Mouse (Mus musculus): Measurements from ENCODE around the gene Sox5. TPM values are rescaled to one million over a fixed set of nuclear protein-coding genes. Genes with fewer than 3 reads are reported as not detected.

The Sox5 gene
- polyA plus RNA-seq, 1 experiment from 2014 or later: 3.3 TPM

DNA sequence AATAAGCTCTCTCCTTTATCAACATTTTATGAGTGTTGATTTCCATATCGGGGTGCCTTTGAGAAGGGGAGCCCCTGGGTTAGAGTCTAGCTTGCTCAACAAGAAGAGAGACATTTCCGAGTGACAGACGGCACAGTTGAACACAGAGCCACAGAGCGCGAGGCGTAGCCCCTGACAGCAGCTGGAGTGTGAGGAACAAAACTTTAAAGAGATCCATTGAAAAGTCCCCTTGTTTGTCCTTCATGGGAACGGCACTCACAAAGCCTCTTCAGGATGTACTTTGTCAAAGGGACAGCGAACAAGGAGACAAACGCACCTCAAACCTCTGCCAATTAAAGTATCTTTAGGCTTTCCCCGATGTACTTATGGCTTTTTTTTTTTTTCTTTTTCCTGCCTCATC, 674.9 kb downstream of the Sox5 start:
- Histone ChIP-seq H3K36me3 (ENCODE audit: control insufficient read depth, insufficient read depth) (no peaks in the 10 kb centered on the region), H3K27me3 (replicated peaks; ENCODE audit: control insufficient read depth, insufficient read depth, low read length) (no peaks in the 10 kb centered on the region), H3K4me1 (replicated peaks; ENCODE audit: control insufficient read depth, insufficient read depth, low read length) (no peaks in the 10 kb centered on the region), H3K27ac (ENCODE audit: low read depth, low read length) (no peak overlapping the region), H3K4me2 (replicated peaks; ENCODE audit: low read depth) (no peak overlapping the region), H3K9ac (ENCODE audit: low read depth, low read length) (no peak overlapping the region), H3K9me3 (ENCODE audit: control insufficient read depth) (no peaks in the 10 kb centered on the region), H3K4me3 (ENCODE audit: low read depth, low read length) (no peak overlapping the region)
- WGBS: 84% methylated on average over 10 of the region's 10 CpGs
- no peak for ATAC-seq
- no peak for TF ChIP-seq CTCF (IDR thresholded peaks at IDR 0.05; ENCODE audit: low read depth)

DNA sequence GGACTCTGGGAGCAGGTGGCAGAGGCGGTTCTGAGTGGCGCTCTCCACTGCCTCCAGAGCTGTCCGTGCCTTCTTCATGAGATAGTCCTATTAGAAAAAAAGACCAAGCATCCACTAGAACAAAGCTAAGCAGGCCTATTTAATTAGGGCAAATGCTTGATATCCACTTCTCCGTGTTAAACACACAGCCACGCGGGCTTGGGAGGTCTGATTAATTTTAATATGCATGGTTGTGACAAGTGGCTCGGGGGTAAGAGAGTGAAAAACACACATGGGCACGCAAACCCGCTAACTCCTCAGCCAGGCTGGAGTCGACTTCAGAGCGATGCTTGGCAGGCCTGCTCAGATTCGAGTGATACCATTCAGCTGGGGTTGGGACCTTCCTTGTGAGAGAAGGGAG, 676.1 kb downstream of the Sox5 start:
- H3K4me3 ChIP-seq (ENCODE audit: low read depth, low read length): no peak overlapping the region
- no peak for TF ChIP-seq CTCF (IDR thresholded peaks at IDR 0.05; ENCODE audit: low read depth)
- H3K27ac ChIP-seq (ENCODE audit: low read depth, low read length): no peak overlapping the region
- H3K9ac ChIP-seq (ENCODE audit: low read depth, low read length): no peak overlapping the region
- H3K36me3 ChIP-seq (ENCODE audit: control insufficient read depth, insufficient read depth): no peaks in the 10 kb centered on the region
- no peaks in the 10 kb centered on the region for H3K9me3 ChIP-seq (ENCODE audit: control insufficient read depth)
- H3K4me2 ChIP-seq (replicated peaks; ENCODE audit: low read depth): no peak overlapping the region
- no peaks in the 10 kb centered on the region for H3K27me3 ChIP-seq (replicated peaks; ENCODE audit: control insufficient read depth, insufficient read depth, low read length)
- 85% methylated on average over 12 of the region's 12 CpGs for WGBS
- H3K4me1 ChIP-seq (replicated peaks; ENCODE audit: control insufficient read depth, insufficient read depth, low read length): no peaks in the 10 kb centered on the region
- ATAC-seq: no peak

DNA sequence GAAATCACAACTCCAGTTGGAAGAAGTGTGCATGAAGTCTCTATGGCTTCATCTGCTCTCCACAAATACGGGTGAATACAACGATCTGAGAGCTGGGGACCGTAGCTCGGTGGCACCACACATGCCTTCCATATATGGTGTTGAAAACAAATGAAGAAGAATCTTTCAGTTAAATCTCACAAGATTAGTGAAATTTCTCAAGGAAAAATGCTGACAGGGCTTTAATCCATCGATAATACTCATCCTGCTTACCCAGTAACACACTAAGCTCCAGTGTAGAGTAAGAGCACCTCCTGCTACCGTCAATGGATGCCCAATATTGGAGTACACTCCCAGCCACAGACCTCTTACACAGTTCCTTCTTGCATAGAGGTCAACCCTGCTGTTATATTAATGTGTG, 678.2 kb downstream of the Sox5 start:
- Histone ChIP-seq H3K9me3 (ENCODE audit: control insufficient read depth) (no peaks in the 10 kb centered on the region), H3K27me3 (replicated peaks; ENCODE audit: control insufficient read depth, insufficient read depth, low read length) (no peaks in the 10 kb centered on the region), H3K27ac (ENCODE audit: low read depth, low read length) (no peak overlapping the region), H3K4me2 (replicated peaks; ENCODE audit: low read depth) (no peak overlapping the region), H3K36me3 (ENCODE audit: control insufficient read depth, insufficient read depth) (no peaks in the 10 kb centered on the region), H3K4me1 (replicated peaks; ENCODE audit: control insufficient read depth, insufficient read depth, low read length) (no peaks in the 10 kb centered on the region), H3K9ac (ENCODE audit: low read depth, low read length) (no peak overlapping the region), H3K4me3 (ENCODE audit: low read depth, low read length) (no peak overlapping the region)
- no peak for ATAC-seq
- WGBS: 91% methylated on average over 6 of the region's 6 CpGs
- no peak for TF ChIP-seq CTCF (IDR thresholded peaks at IDR 0.05; ENCODE audit: low read depth)

DNA sequence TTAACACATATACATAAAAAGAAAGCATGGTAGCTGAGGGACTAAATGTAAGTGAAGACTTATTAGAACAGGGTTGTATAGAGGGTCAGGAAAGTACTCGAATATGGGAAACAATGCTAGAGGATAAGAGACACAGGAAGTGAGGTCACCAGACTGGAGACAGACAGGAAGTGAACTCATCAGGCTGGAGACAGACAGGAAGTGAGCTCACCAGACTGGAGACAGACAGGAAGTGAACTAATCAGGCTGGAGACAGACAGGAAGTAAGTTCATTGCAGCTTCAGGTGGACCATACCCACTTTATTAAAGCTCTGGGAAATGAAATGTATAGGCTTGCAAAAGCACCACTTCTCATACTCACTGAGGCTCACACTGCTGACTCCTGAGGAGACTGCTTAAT, 680.9 kb downstream of the Sox5 start:
- Histone ChIP-seq H3K9me3 (ENCODE audit: control insufficient read depth) (no peaks in the 10 kb centered on the region), H3K4me2 (replicated peaks; ENCODE audit: low read depth) (no peak overlapping the region), H3K36me3 (ENCODE audit: control insufficient read depth, insufficient read depth) (no peaks in the 10 kb centered on the region), H3K9ac (ENCODE audit: low read depth, low read length) (no peak overlapping the region), H3K4me3 (ENCODE audit: low read depth, low read length) (no peak overlapping the region), H3K27me3 (replicated peaks; ENCODE audit: control insufficient read depth, insufficient read depth, low read length) (no peaks in the 10 kb centered on the region), H3K4me1 (replicated peaks; ENCODE audit: control insufficient read depth, insufficient read depth, low read length) (no peaks in the 10 kb centered on the region), H3K27ac (ENCODE audit: low read depth, low read length) (no peak overlapping the region)
- TF ChIP-seq CTCF (IDR thresholded peaks at IDR 0.05; ENCODE audit: low read depth): no peak
- no peak for ATAC-seq
- 68% methylated on average over 1 of the region's 1 CpGs for WGBS

- Histone ChIP-seq H3K4me2 (replicated peaks; ENCODE audit: low read depth) (no peak overlapping the region), H3K9ac (ENCODE audit: low read depth, low read length) (no peak overlapping the region), H3K4me3 (ENCODE audit: low read depth, low read length) (no peak overlapping the region), H3K27me3 (replicated peaks; ENCODE audit: control insufficient read depth, insufficient read depth, low read length) (no peaks in the 10 kb centered on the region), H3K36me3 (ENCODE audit: control insufficient read depth, insufficient read depth) (no peaks in the 10 kb centered on the region), H3K9me3 (ENCODE audit: control insufficient read depth) (no peaks in the 10 kb centered on the region), H3K27ac (ENCODE audit: low read depth, low read length) (no peak overlapping the region), H3K4me1 (replicated peaks; ENCODE audit: control insufficient read depth, insufficient read depth, low read length) (no peaks in the 10 kb centered on the region)
- no peak for TF ChIP-seq CTCF (IDR thresholded peaks at IDR 0.05; ENCODE audit: low read depth)
- no peak for ATAC-seq
- WGBS: 55% methylated on average over 9 of the region's 9 CpGs
These were observed 683.7 kb downstream of the Sox5 start for GRCm38 (mm10) chr6:144098119-144098518.

GRCm38 (mm10) chr6:144088256-144088655, 693.5 kb downstream of the Sox5 start:
- 52% methylated on average over 3 of the region's 3 CpGs for WGBS
- ATAC-seq: no peak
- H3K27me3 ChIP-seq (replicated peaks; ENCODE audit: control insufficient read depth, insufficient read depth, low read length): no peaks in the 10 kb centered on the region
- H3K4me2 ChIP-seq (replicated peaks; ENCODE audit: low read depth): no peak overlapping the region
- no peaks in the 10 kb centered on the region for H3K4me1 ChIP-seq (replicated peaks; ENCODE audit: control insufficient read depth, insufficient read depth, low read length)
- no peak overlapping the region for H3K9ac ChIP-seq (ENCODE audit: low read depth, low read length)
- no peaks in the 10 kb centered on the region for H3K36me3 ChIP-seq (ENCODE audit: control insufficient read depth, insufficient read depth)
- no peak overlapping the region for H3K4me3 ChIP-seq (ENCODE audit: low read depth, low read length)
- H3K27ac ChIP-seq (ENCODE audit: low read depth, low read length): no peak overlapping the region
- no peaks in the 10 kb centered on the region for H3K9me3 ChIP-seq (ENCODE audit: control insufficient read depth)
- no peak for TF ChIP-seq CTCF (IDR thresholded peaks at IDR 0.05; ENCODE audit: low read depth)

Data from intestine, postnatal 0 days (tissue).